Comparison of ENCODE assay signal across 8 mouse cellular contexts in the genomic region with DNA sequence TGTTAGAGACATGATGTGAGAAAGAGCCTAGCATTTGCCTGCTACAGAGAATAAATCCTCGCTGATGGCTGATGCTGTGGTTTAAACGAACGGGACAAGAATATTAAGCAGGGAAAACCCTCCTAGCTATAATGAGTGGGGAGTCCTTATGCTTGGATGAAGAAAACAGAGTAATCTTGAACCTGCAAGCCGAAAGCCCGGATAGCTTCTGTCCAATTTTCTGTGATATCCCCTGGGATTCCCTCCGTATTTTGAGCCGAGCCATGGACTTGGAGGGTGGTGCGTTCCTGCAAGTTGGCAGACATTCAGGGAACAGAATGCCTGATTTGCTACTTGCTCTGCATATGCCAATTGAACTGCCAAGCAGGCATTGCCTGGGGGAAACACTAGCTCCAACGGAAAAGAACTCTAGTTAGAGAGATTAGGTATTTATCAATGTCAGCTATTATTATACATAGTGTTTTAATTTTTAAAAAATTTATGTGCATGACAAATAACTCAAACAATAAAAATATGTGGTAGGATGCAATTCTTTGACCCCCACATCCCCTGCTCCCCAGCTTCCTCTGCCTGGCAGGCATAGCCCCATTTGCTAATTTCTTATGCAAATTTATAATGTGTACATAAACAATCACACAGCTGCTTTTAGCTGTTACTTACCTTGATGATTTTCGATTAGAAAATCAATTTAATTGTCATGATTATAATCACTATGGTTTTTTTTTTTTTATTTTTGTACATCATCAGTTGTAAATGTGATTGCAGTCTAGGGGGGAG.
DNase-seq lines count a peak whose midpoint lies in the region; ATAC-seq and TF ChIP-seq lines count a peak whose summit lies in the region.
"Had no signal": no experiment of that assay in that cellular context is flagged by ENCODE, and none has a peak within 500 bp of the region (broad histone marks: within the 10 kb centered on the region; RNA-seq: fewer than 3 reads in every experiment).

No protein-coding gene starts in this region.

- TF ChIP-seq CTCF in forebrain, postnatal 0 days (IDR thresholded peaks at IDR 0.05; ENCODE audit: low read depth), result no peak

- no peaks in the 10 kb centered on the region for H3K4me1 ChIP-seq in neural tube, embryonic 11.5 days (ENCODE audit: control insufficient read depth, insufficient read depth, low read length)
- peaks cover 6% of the 10 kb centered on the region; the same call in 1 of the 2 replicates for H3K4me1 ChIP-seq in forebrain, postnatal 0 days (ENCODE audit: insufficient read depth)

- DNase-seq in neural tube, embryonic 11.5 days (ENCODE audit: low spot score), result no peak
- no peak for DNase-seq in neural tube, embryonic 10.5 days (ENCODE audit: extremely low spot score, low spot score)
- DNase-seq in forebrain, postnatal 0 days, result peak; percentile 89
- DNase-seq in layer of hippocampus, postnatal 36 days, result peak; percentile 73 to 75
- peak; percentile 27 for DNase-seq in right cerebral cortex, postnatal 25 days
- no peak for DNase-seq in ovary, postnatal 10 days (ENCODE audit: low spot score)
- no peak for DNase-seq in thymus, postnatal 0 days (ENCODE audit: low spot score)

- no peak overlapping the region for H3K9ac ChIP-seq in neural tube, embryonic 11.5 days (ENCODE audit: low read length)
- peak overlapping the region; percentile 33 for H3K9ac ChIP-seq in forebrain, postnatal 0 days

- H3K27me3 ChIP-seq in neural tube, embryonic 11.5 days (ENCODE audit: control insufficient read depth, insufficient read depth, low read length), result no peaks in the 10 kb centered on the region
- no peaks in the 10 kb centered on the region for H3K27me3 ChIP-seq in forebrain, postnatal 0 days (ENCODE audit: insufficient read depth, low read length)

- H3K27ac ChIP-seq in neural tube, embryonic 11.5 days (ENCODE audit: low read depth, low read length), result no peak overlapping the region
- peak overlapping the region; percentile 67 for H3K27ac ChIP-seq in forebrain, postnatal 0 days (ENCODE audit: low read depth, low read length)
- H3K27ac ChIP-seq: macrophage had no signal

- ATAC-seq in neural tube, embryonic 11.5 days (ENCODE audit: insufficient read depth, low FRiP score, low TSS enrichment), result 0 out of 2 replicates have a peak, but pooled peaks have one; percentile 13
- peak; percentile 93 for ATAC-seq in forebrain, postnatal 0 days

- H3K9me3 ChIP-seq in neural tube, embryonic 11.5 days (ENCODE audit: control insufficient read depth, low read length), result no peaks in the 10 kb centered on the region
- H3K9me3 ChIP-seq in forebrain, postnatal 0 days (ENCODE audit: low read length), result no peaks in the 10 kb centered on the region

- WGBS in neural tube, embryonic 11.5 days, result 75% methylated on average over 10 of the region's 10 CpGs
- 14% methylated on average over 10 of the region's 10 CpGs for WGBS in forebrain, postnatal 0 days

- H3K36me3 ChIP-seq in neural tube, embryonic 11.5 days (ENCODE audit: control insufficient read depth, insufficient read depth, low read length), result no peaks in the 10 kb centered on the region
- no peaks in the 10 kb centered on the region for H3K36me3 ChIP-seq in forebrain, postnatal 0 days (ENCODE audit: insufficient read depth)

- no peak overlapping the region for H3K4me3 ChIP-seq in neural tube, embryonic 11.5 days (ENCODE audit: low read depth, low read length)
- H3K4me3 ChIP-seq in forebrain, postnatal 0 days (ENCODE audit: low read depth, low read length), result peak overlapping the region; percentile 24; the same call in 1 of the 2 replicates

- H3K4me2 ChIP-seq in neural tube, embryonic 11.5 days (ENCODE audit: low read depth), result no peak overlapping the region
- H3K4me2 ChIP-seq in forebrain, postnatal 0 days (ENCODE audit: low read depth), result peak overlapping the region; percentile 39

Comparison
In these comparisons a context has a peak if more than half of its experiments do, and no peak if none do; other contexts are left out.
1. DNase-seq: peak in forebrain, postnatal 0 days (single experiment), layer of hippocampus, postnatal 36 days (2 of 2) and right cerebral cortex, postnatal 25 days (single experiment); none in neural tube, embryonic 11.5 days (single experiment), neural tube, embryonic 10.5 days (single experiment), ovary, postnatal 10 days (single experiment) and thymus, postnatal 0 days (single experiment).